Mouse (Mus musculus) kidney, postnatal 0 days (tissue): ENCODE data around the gene 4930507D05Rik. TPM values are rescaled to one million over a fixed set of nuclear protein-coding genes. Genes with fewer than 3 reads are reported as not detected.
"Not testable (repeated sequence)": the region's sequence is repeated elsewhere in the genome, so short reads cannot be mapped to it uniquely, and the experiment has no call there.

Experiments used
- ATAC-seq: fragments of 200-750 bp; cut with Nextera tagmentation; replicated peaks from 2 replicates; pipeline ENCODE4 v1.8.0; 2017; ENCODE audit warnings: low read depth, moderate number of reproducible peaks, moderate TSS enrichment, moderate library complexity; ENCODE audit not compliant: low FRiP score
- DNase-seq: peaks from one replicate; pipeline ENCODE4 v3.0.0-alpha.2; 2016; ENCODE audit warnings: low spot score
- H3K27ac ChIP-seq: fragments of 300-500 bp; sonication (generic); 2 replicates; pipeline ENCODE4 v1.5.1; 2014; ENCODE audit warnings: mild to moderate bottlenecking
- H3K27me3 ChIP-seq: fragments of 300-500 bp; sonication (generic); 2 replicates; pipeline ENCODE4 v1.6.1; 2014; ENCODE audit warnings: low read length, mixed read lengths; ENCODE audit not compliant: insufficient read depth
- H3K36me3 ChIP-seq: fragments of 300-500 bp; sonication (generic); 2 replicates; pipeline ENCODE4 v1.6.1; 2014; ENCODE audit warnings: low read length, mixed read lengths; ENCODE audit not compliant: insufficient read depth
- H3K4me1 ChIP-seq: fragments of 300-500 bp; sonication (generic); replicated peaks from 2 replicates; pipeline ENCODE4 v1.6.1; 2014; ENCODE audit warnings: antibody characterized with exemption, low read length, mixed read lengths; ENCODE audit not compliant: insufficient read depth
- H3K4me2 ChIP-seq: fragments of 300-500 bp; sonication (generic); 2 replicates; pipeline ENCODE4 v1.6.1; 2014; ENCODE audit warnings: mild to moderate bottlenecking, low read length, moderate library complexity, mixed read lengths
- H3K4me3 ChIP-seq: fragments of 300-500 bp; sonication (generic); replicated peaks from 2 replicates; pipeline ENCODE4 v1.5.1; 2014; ENCODE audit warnings: low read depth, low read length
- H3K9ac ChIP-seq: fragments of 300-500 bp; sonication (generic); 2 replicates; pipeline ENCODE4 v1.6.1; 2014; ENCODE audit warnings: low read depth, low read length
- H3K9me3 ChIP-seq: fragments of 300-500 bp; sonication (generic); replicated peaks from 2 replicates; pipeline ENCODE4 v1.6.1; 2016; ENCODE audit warnings: low read length, inconsistent platforms, mixed read lengths
- CTCF ChIP-seq: IDR thresholded peaks from 2 replicates; pipeline ENCODE4 v1.5.1; 2016; ENCODE audit warnings: antibody characterized with exemption, low read depth, mild to moderate bottlenecking, moderate library complexity
- WGBS: fragments of 180-500 bp; shearing (Covaris S2); extraction: QIAGEN DNeasy Blood & Tissue Kit; methylation state at CpG from one replicate; pipeline ENCODE4 v1.1.7; 2014; 5-methylcytosine and 5-hydroxymethylcytosine counted together
- polyA plus RNA-seq: library from polyadenylated mRNA; unstranded; fragments of >200 nt; fragmentation: Nextera tagmentation; extraction: Ambion mirVana; gene quantifications from 2 replicates; pipeline ENCODE4 v1.2.1, GENCODE M21; 2015

Gene 4930507D05Rik
- polyA plus RNA-seq, 1 experiment from 2014 or later = 0.53 TPM

GRCm38 (mm10) chr10:62486618-62487415, 37.5 kb downstream of the 4930507D05Rik start, which contains the start of gene Vps26a:
TSS of gene Vps26a (minus strand) at chr10:62486805.
- H3K9me3 ChIP-seq = no peaks in the 10 kb centered on the region
- H3K9ac ChIP-seq = peak within 1 kb of the TSS; percentile 90
- ATAC-seq (peak; percentile 89), DNase-seq (peak; percentile 99)
- H3K36me3 ChIP-seq = no peaks in the 10 kb centered on the region
- no peaks in the 10 kb centered on the region for H3K4me1 ChIP-seq
- peak within 1 kb of the TSS; percentile 86 for H3K4me2 ChIP-seq
- WGBS = 0% methylated on average over 58 of the region's 59 CpGs
- H3K27me3 ChIP-seq = no peaks in the 10 kb centered on the region
- peak within 1 kb of the TSS; percentile 94 for H3K4me3 ChIP-seq
- H3K27ac ChIP-seq = peak within 1 kb of the TSS; percentile 93
- no peak for TF ChIP-seq CTCF

GRCm38 (mm10) chr10:62488266-62488665, 39.0 kb downstream of the 4930507D05Rik start:
- Histone ChIP-seq H3K36me3 (no peaks in the 10 kb centered on the region), H3K27ac (no peak overlapping the region), H3K4me1 (no peaks in the 10 kb centered on the region), H3K4me3 (no peak overlapping the region), H3K4me2 (no peak overlapping the region), H3K9me3 (no peaks in the 10 kb centered on the region), H3K27me3 (no peaks in the 10 kb centered on the region), H3K9ac (no peak overlapping the region)
- peak; percentile 81 for TF ChIP-seq CTCF
- 24% methylated on average over 1 of the region's 1 CpGs for WGBS
- ATAC-seq = no peak
- DNase-seq = peak; percentile 79

- not testable (repeated sequence) for H3K36me3 ChIP-seq, ATAC-seq, DNase-seq
Measured at GRCm38 (mm10) chr10:62491681-62492080, 42.4 kb downstream of the 4930507D05Rik start.

GRCm38 (mm10) chr10:62500088-62500915, 51.0 kb downstream of the 4930507D05Rik start:
- no peak overlapping the region for H3K27ac ChIP-seq
- ATAC-seq = no peak; the same call in 1 of the 2 replicates
- H3K4me3 ChIP-seq = no peak overlapping the region
- peak; percentile 97 for TF ChIP-seq CTCF
- no peaks in the 10 kb centered on the region for H3K36me3 ChIP-seq
- 22% methylated on average over 15 of the region's 15 CpGs for WGBS
- H3K4me1 ChIP-seq = no peaks in the 10 kb centered on the region
- no peaks in the 10 kb centered on the region for H3K27me3 ChIP-seq
- DNase-seq = peak; percentile 92
- H3K9ac ChIP-seq = no peak overlapping the region
- no peak overlapping the region for H3K4me2 ChIP-seq
- H3K9me3 ChIP-seq = no peaks in the 10 kb centered on the region

More at GRCm38 (mm10) chr10:62491681-62492080, 42.4 kb downstream of the 4930507D05Rik start:
- H3K9me3 ChIP-seq, H3K27ac ChIP-seq, H3K4me1 ChIP-seq, H3K27me3 ChIP-seq, H3K4me3 ChIP-seq, H3K9ac ChIP-seq, H3K4me2 ChIP-seq: not testable (repeated sequence)
- 78% methylated on average over 3 of the region's 3 CpGs for WGBS

Other genes with a start within 250 kb of the 4930507D05Rik start
- gene Tspan15, start 218.2 kb upstream of the 4930507D05Rik start, polyA plus RNA-seq = 47.0 and 49.8 TPM in 2 replicates
- gene Tacr2, start 197.1 kb upstream of the 4930507D05Rik start, polyA plus RNA-seq = not detected in 2 replicates
- 62.6 and 68.3 TPM in 2 replicates for gene Hk1, start 69.6 kb upstream of the 4930507D05Rik start, polyA plus RNA-seq
- gene Hkdc1, start 27.0 kb upstream of the 4930507D05Rik start, polyA plus RNA-seq = 2.6 and 3.1 TPM in 2 replicates
- 21.6 and 22.7 TPM in 2 replicates for gene Supv3l1, start 249 bp downstream of the 4930507D05Rik start, polyA plus RNA-seq
- gene Vps26a, start 37.3 kb downstream of the 4930507D05Rik start, polyA plus RNA-seq = 79.1 and 84.6 TPM in 2 replicates
- gene Srgn, start 78.0 kb downstream of the 4930507D05Rik start, polyA plus RNA-seq = 36.6 and 45.1 TPM in 2 replicates
- gene Kif1bp, start 129.0 kb downstream of the 4930507D05Rik start, polyA plus RNA-seq = 29.1 and 33.8 TPM in 2 replicates
- 15.7 and 16.6 TPM in 2 replicates for gene Ddx21, start 152.8 kb downstream of the 4930507D05Rik start, polyA plus RNA-seq
- 107 and 109 TPM in 2 replicates for gene Ddx50, start 201.7 kb downstream of the 4930507D05Rik start, polyA plus RNA-seq